Mouse (Mus musculus) myocyte (in vitro differentiated cells): ENCODE results near the gene Rtl5. TPM values are rescaled to one million over a fixed set of nuclear protein-coding genes. Genes with fewer than 3 reads are reported as not detected.

ENCODE experiments used
- H3K27me3 ChIP-seq: one replicate; pipeline ENCODE4 v1.6.1; 2011; ENCODE audit not compliant: control insufficient read depth, insufficient read depth, insufficient read length
- H3K36me3 ChIP-seq: one replicate; pipeline ENCODE4 v1.6.1; 2011; ENCODE audit not compliant: control insufficient read depth, insufficient read depth
- H3K4me2 ChIP-seq: one replicate; pipeline ENCODE4 v1.6.1; 2011; ENCODE audit warnings: low read depth, control low read depth
- H3K4me3 ChIP-seq: one replicate; pipeline ENCODE4 v1.5.1; 2011; ENCODE audit warnings: mild to moderate bottlenecking, control low read depth, moderate library complexity
- H3K79me2 ChIP-seq: one replicate; pipeline ENCODE4 v1.6.1; 2011; ENCODE audit not compliant: control insufficient read depth, insufficient read depth
- H3ac ChIP-seq: one replicate; pipeline ENCODE4 v1.6.1; 2011; ENCODE audit not compliant: control insufficient read depth, insufficient read length
- CEBPB ChIP-seq: IDR thresholded peaks from 2 replicates; pipeline ENCODE4 v1.6.1; 2011; ENCODE audit warnings: mild to moderate bottlenecking, moderate library complexity; ENCODE audit not compliant: poor library complexity, insufficient read depth, severe bottlenecking
- E2F4 ChIP-seq: IDR thresholded peaks from one replicate; pipeline ENCODE4 v1.6.1; 2011; ENCODE audit warnings: mild to moderate bottlenecking, control low read depth, moderate library complexity; ENCODE audit not compliant: insufficient read depth
- MAX ChIP-seq: IDR thresholded peaks from one replicate; pipeline ENCODE4 v1.6.1; 2011; ENCODE audit warnings: low read depth, mild to moderate bottlenecking, control low read depth
- MYOD1 ChIP-seq, 3 experiments: IDR thresholded peaks; one replicate each; pipeline ENCODE4 v1.6.1; 2011; ENCODE audit warnings: control low read depth in 2 of 3, low read depth in 2 of 3, mild to moderate bottlenecking in 2 of 3, moderate library complexity in 1 of 3; ENCODE audit not compliant: insufficient read length in 2 of 3, control insufficient read depth in 1 of 3
- MYOG ChIP-seq, 3 experiments: IDR thresholded peaks; one replicate each; pipeline ENCODE4 v1.6.1; 2011; ENCODE audit warnings: control low read depth in 2 of 3, low read depth in 2 of 3, mild to moderate bottlenecking in 2 of 3; ENCODE audit not compliant: insufficient read length in 2 of 3, control insufficient read depth in 1 of 3, insufficient read depth in 1 of 3
- POLR2A ChIP-seq: IDR thresholded peaks from one replicate; pipeline ENCODE4 v1.6.1; 2011; ENCODE audit warnings: low read depth, mild to moderate bottlenecking, control low read depth, moderate library complexity; ENCODE audit not compliant: insufficient read length
- POLR2AphosphoS2 ChIP-seq: IDR thresholded peaks from one replicate; pipeline ENCODE4 v1.6.1; 2011; ENCODE audit warnings: low read depth, control low read depth; ENCODE audit not compliant: insufficient read length
- REST ChIP-seq: IDR thresholded peaks from one replicate; pipeline ENCODE4 v1.6.1; 2011; ENCODE audit warnings: mild to moderate bottlenecking, control low read depth, moderate library complexity; ENCODE audit not compliant: insufficient read depth, insufficient read length
- SRF ChIP-seq: IDR thresholded peaks from one replicate; pipeline ENCODE4 v1.6.1; 2011; ENCODE audit warnings: low read depth; ENCODE audit not compliant: control insufficient read depth, insufficient read length
- TCF12 ChIP-seq: IDR thresholded peaks from one replicate; pipeline ENCODE4 v1.6.1; 2011; ENCODE audit warnings: mild to moderate bottlenecking, control low read depth; ENCODE audit not compliant: poor library complexity, insufficient read depth, severe bottlenecking
- TCF3 ChIP-seq: IDR thresholded peaks from one replicate; pipeline ENCODE4 v1.6.1; 2011; ENCODE audit warnings: low read depth, control low read depth; ENCODE audit not compliant: insufficient read length
- USF1 ChIP-seq: IDR thresholded peaks from one replicate; pipeline ENCODE4 v1.6.1; 2011; ENCODE audit warnings: low read depth, mild to moderate bottlenecking, control low read depth, moderate library complexity
- polyA plus RNA-seq: library from polyadenylated mRNA; unstranded; fragments of >200 nt; fragmentation: generic; extraction: Trizol; gene quantifications from one replicate; pipeline ENCODE4 v1.2.1, GENCODE M21; 2012; ENCODE audit warnings: missing spikeins

Gene Rtl5
- polyA plus RNA-seq, 1 experiment = 0.16 TPM

GRCm38 (mm10) chrX:102036866-102037361 is 34.2 kb downstream of the Rtl5 start:
- no peaks in the 10 kb centered on the region for H3K36me3 ChIP-seq
- no peak overlapping the region for H3K4me2 ChIP-seq
- H3K4me3 ChIP-seq = no peak overlapping the region
- no peaks in the 10 kb centered on the region for H3K79me2 ChIP-seq
- H3ac ChIP-seq = no peak overlapping the region
- no peaks in the 10 kb centered on the region for H3K27me3 ChIP-seq
- no peak for TF ChIP-seq REST
- TF ChIP-seq E2F4 = no peak
- TF ChIP-seq POLR2A = no peak
- no peak for TF ChIP-seq CEBPB
- no peak for TF ChIP-seq TCF3
- no peak for TF ChIP-seq TCF12
- no peak for TF ChIP-seq MYOG (IDR thresholded peaks at IDR 0.05; ENCODE audit: control insufficient read depth in 1 of 3, insufficient read depth in 1 of 3, insufficient read length in 2 of 3, low read depth in 2 of 3)
- no peak for TF ChIP-seq POLR2AphosphoS2
- no peak for TF ChIP-seq SRF
- no peak for TF ChIP-seq MAX
- TF ChIP-seq USF1 = no peak
- no peak for TF ChIP-seq MYOD1 (IDR thresholded peaks at IDR 0.05; ENCODE audit: control insufficient read depth in 1 of 3, insufficient read length in 2 of 3, low read depth in 2 of 3)

GRCm38 (mm10) chrX:102035671-102036070 is 35.4 kb downstream of the Rtl5 start:
- Histone ChIP-seq H3K4me3 (no peak overlapping the region), H3K79me2 (no peaks in the 10 kb centered on the region), H3ac (no peak overlapping the region), H3K36me3 (no peaks in the 10 kb centered on the region), H3K4me2 (no peak overlapping the region), H3K27me3 (no peaks in the 10 kb centered on the region)
- TF ChIP-seq POLR2A (no peak), MAX (no peak), REST (no peak), MYOD1 (IDR thresholded peaks at IDR 0.05; ENCODE audit: control insufficient read depth in 1 of 3, insufficient read length in 2 of 3, low read depth in 2 of 3) (no peak), E2F4 (no peak), TCF3 (no peak), CEBPB (no peak), MYOG (IDR thresholded peaks at IDR 0.05; ENCODE audit: control insufficient read depth in 1 of 3, insufficient read depth in 1 of 3, insufficient read length in 2 of 3, low read depth in 2 of 3) (no peak), USF1 (no peak)

DNA sequence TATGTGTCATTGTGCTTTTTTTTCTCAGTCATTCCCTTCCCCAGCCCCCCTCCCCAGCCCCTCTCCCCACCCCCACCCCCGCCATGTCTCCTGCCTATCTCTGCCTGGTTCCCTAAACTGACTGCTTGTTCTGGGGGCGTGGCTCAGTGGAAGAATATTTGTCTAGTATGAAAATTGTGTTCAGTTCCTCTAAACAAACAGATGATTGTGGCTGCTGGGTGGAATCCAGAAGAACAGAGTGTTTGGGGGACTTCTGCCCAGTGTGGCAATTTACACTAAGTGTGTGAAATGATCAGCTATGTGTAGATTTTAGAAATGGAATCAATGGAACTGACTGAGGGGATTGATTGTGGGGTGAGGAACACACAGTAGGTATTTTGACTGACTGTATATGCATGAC is 37.5 kb downstream of the Rtl5 start:
- no peaks in the 10 kb centered on the region for H3K79me2 ChIP-seq
- H3K4me2 ChIP-seq = no peak overlapping the region
- H3ac ChIP-seq = no peak overlapping the region
- H3K36me3 ChIP-seq = no peaks in the 10 kb centered on the region
- no peak for TF ChIP-seq REST
- TF ChIP-seq USF1 = no peak
- no peak for TF ChIP-seq CEBPB
- TF ChIP-seq POLR2A = no peak
- no peak for TF ChIP-seq MAX
- TF ChIP-seq E2F4 = no peak
- no peak for TF ChIP-seq MYOG (IDR thresholded peaks at IDR 0.05; ENCODE audit: control insufficient read depth in 1 of 3, insufficient read depth in 1 of 3, insufficient read length in 2 of 3, low read depth in 2 of 3)
- TF ChIP-seq SRF = no peak
- no peak for TF ChIP-seq MYOD1 (IDR thresholded peaks at IDR 0.05; ENCODE audit: control insufficient read depth in 1 of 3, insufficient read length in 2 of 3, low read depth in 2 of 3)
- TF ChIP-seq TCF12 = no peak
- TF ChIP-seq TCF3 = no peak
- TF ChIP-seq POLR2AphosphoS2 = no peak
- H3K27me3 ChIP-seq = no peaks in the 10 kb centered on the region
- H3K4me3 ChIP-seq = no peak overlapping the region

DNA sequence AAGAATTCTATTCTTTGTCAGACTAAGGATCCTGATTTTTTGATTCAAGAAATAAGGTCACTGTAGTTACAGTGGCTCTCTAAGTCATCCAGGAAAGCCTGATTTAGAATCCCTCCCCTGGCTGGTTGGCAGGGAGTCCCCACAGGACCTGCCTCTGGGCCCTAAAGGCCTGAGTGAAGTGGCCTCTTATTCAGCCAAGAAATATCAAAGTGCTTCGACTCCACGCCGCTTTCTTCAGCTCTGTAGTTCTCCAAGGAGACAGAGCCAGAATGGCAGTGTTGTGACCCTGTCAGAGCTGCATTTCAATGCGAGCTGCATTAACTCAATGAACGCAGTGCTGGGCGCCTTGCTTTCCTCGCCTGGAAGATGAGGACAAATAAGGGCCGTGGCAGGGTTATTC is 38.7 kb downstream of the Rtl5 start:
- no peaks in the 10 kb centered on the region for H3K36me3 ChIP-seq

GRCm38 (mm10) chrX:102031851-102032250 is 39.3 kb downstream of the Rtl5 start:
- H3K27me3 ChIP-seq = no peaks in the 10 kb centered on the region
- no peak overlapping the region for H3ac ChIP-seq
- no peak overlapping the region for H3K4me2 ChIP-seq
- H3K4me3 ChIP-seq = no peak overlapping the region
- no peaks in the 10 kb centered on the region for H3K36me3 ChIP-seq
- H3K79me2 ChIP-seq = no peaks in the 10 kb centered on the region
- no peak for TF ChIP-seq MAX
- TF ChIP-seq POLR2A = no peak
- TF ChIP-seq POLR2AphosphoS2 = no peak

More for the DNA sequence above, 38.7 kb downstream of the Rtl5 start:
- no peak for TF ChIP-seq REST
- no peak for TF ChIP-seq POLR2AphosphoS2
- TF ChIP-seq SRF = no peak
- H3K27me3 ChIP-seq = no peaks in the 10 kb centered on the region
- no peak overlapping the region for H3ac ChIP-seq
- H3K4me3 ChIP-seq = no peak overlapping the region
- no peak overlapping the region for H3K4me2 ChIP-seq
- no peaks in the 10 kb centered on the region for H3K79me2 ChIP-seq
